Mouse (Mus musculus): ENCODE measurements around the gene Ptpn22. TPM values are rescaled to one million over a fixed set of nuclear protein-coding genes. Genes with fewer than 3 reads are reported as not detected.
"Not testable (repeated sequence)": the region's sequence is repeated elsewhere in the genome, so short reads cannot be mapped to it uniquely, and the experiment has no call there.

Ptpn22 gene
- 0.17 and 0.49 TPM in 2 replicates for polyA plus RNA-seq (2014; fragmentation: Nextera tagmentation; extraction: Ambion mirVana)

DNA sequence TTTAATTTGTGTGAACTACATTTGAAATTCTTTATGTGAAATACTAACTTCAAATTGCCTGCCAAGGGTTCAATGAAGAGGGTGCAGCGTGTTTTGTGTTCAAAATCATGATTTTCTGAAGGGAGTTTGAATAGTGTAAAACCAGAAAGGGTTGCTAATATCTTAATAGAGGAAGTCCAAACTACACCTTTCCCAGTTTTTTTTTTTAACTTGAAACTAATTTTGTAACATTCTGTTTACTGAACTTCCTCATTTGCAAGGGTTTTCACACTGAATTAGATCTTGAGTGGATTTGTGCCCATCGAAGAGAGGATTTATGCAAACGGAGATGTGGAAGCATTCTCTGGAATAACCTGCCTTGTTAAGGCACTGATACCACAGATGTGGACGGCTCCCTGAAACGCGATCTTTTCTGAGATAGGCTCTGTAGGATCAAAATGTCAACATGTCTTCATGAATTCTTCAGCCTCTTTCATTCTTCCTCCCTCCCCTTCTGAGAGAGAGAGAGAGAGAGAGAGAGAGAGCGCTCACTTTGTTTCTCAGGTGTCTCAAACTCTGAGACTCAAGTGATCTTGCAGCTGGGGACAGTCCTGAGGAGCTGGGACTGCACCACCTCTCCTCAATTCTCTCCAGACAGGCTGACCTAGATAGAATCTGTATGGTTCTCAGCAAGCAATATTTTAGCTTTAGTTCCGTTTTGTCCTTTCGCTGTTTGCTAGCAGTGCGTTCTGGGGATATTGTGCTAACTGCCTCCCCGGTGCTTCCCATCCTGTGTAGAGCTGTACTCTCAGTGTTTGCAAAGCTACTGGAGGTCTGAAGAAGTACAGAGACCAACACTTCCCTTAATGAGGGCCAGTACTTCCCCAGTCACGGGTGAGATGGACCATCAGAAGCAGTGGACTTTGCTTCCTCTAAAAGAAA is at the start of gene Ptpn22:
TSS of gene Ptpn22 (plus strand) at position 915 of the 921 bp plus-strand sequence.
- DNase-seq (ENCODE audit: low spot score) (no peak), ATAC-seq (no peak)
- Histone ChIP-seq H3K4me2 (ENCODE audit: low read length) (no peak within 1 kb of the TSS), H3K9me3 (replicated peaks; ENCODE audit: control insufficient read depth, low read length) (no peaks in the 10 kb centered on the region), H3K4me1 (ENCODE audit: control insufficient read depth, insufficient read depth, low read length) (no peaks in the 10 kb centered on the region), H3K27me3 (replicated peaks; ENCODE audit: control insufficient read depth, insufficient read depth, low read length) (no peaks in the 10 kb centered on the region), H3K36me3 (ENCODE audit: control insufficient read depth, insufficient read depth, low read length) (no peaks in the 10 kb centered on the region), H3K4me3 (ENCODE audit: low read depth, low read length) (no peak within 1 kb of the TSS), H3K27ac (ENCODE audit: low read depth, low read length) (no peak within 1 kb of the TSS), H3K9ac (ENCODE audit: low read length) (no peak within 1 kb of the TSS)
- WGBS, result 76% methylated on average over 12 of the region's 12 CpGs

- no peaks in the 10 kb centered on the region for H3K9me3 ChIP-seq (replicated peaks; ENCODE audit: control insufficient read depth, low read length)
- peaks cover 12% of the 10 kb centered on the region for H3K4me1 ChIP-seq (ENCODE audit: control insufficient read depth, insufficient read depth, low read length)
- DNase-seq (ENCODE audit: low spot score), result no peak
- H3K9ac ChIP-seq (ENCODE audit: low read length), result peak overlapping the region; percentile 79
- H3K4me2 ChIP-seq (ENCODE audit: low read length), result peak overlapping the region; percentile 71
- no peaks in the 10 kb centered on the region for H3K27me3 ChIP-seq (replicated peaks; ENCODE audit: control insufficient read depth, insufficient read depth, low read length)
- 2% methylated on average over 14 of the region's 14 CpGs for WGBS
- peak; percentile 64 for ATAC-seq
- H3K36me3 ChIP-seq (ENCODE audit: control insufficient read depth, insufficient read depth, low read length), result peaks cover 31% of the 10 kb centered on the region
- H3K27ac ChIP-seq (ENCODE audit: low read depth, low read length), result peak overlapping the region; percentile 87
- H3K4me3 ChIP-seq (ENCODE audit: low read depth, low read length), result peak overlapping the region; percentile 63
Observed at GRCm38 (mm10) chr3:103809799-103810150, 49.8 kb upstream of the Ptpn22 start.

DNA sequence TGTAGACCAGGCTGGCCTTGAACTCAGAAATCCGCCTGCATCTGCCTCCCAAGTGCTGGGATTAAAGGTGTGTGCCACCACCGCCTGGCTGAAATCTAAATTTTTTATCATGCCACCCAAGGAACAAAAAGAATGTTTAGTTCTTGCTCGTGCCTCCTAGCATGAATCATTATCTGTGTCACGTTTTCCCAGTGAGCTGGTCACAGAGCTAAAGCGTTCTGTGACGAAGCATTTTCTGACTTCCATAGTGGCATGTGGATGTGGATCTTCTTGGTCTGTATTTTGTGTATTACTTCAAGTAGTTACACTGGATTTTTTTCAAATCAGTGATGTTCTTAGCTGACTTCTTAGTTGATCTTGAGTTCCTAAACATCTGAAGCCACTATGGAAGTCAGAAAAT is 48.6 kb upstream of the Ptpn22 start:
- ATAC-seq, result no peak
- peaks cover 12% of the 10 kb centered on the region for H3K4me1 ChIP-seq (ENCODE audit: control insufficient read depth, insufficient read depth, low read length)

DNA sequence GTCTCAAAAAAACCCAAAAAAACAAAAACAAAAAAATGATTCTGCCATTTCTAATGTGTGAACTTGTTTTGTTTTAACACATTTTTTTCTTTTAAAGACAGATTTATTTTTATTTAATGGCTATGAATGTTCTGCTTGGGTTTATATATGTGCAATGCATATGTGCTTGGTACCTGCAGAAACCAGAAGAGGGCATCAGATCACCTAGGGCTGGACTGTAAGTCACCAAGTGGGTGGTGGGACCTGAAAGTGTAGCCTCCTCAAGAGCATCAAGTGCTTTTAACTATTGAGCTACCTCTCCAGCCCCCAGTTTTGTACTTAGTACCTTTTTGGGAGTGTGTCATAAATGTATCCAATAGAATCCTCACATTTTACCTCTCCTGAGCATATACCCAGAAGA is 32.0 kb upstream of the Ptpn22 start:
- Histone ChIP-seq H3K4me1 (ENCODE audit: control insufficient read depth, insufficient read depth, low read length) (no peaks in the 10 kb centered on the region), H3K9me3 (replicated peaks; ENCODE audit: control insufficient read depth, low read length) (no peaks in the 10 kb centered on the region), H3K27me3 (replicated peaks; ENCODE audit: control insufficient read depth, insufficient read depth, low read length) (no peaks in the 10 kb centered on the region), H3K4me3 (ENCODE audit: low read depth, low read length) (no peak overlapping the region), H3K36me3 (ENCODE audit: control insufficient read depth, insufficient read depth, low read length) (peaks cover 6% of the 10 kb centered on the region; the same call in 1 of the 2 replicates), H3K9ac (ENCODE audit: low read length) (no peak overlapping the region), H3K27ac (ENCODE audit: low read depth, low read length) (no peak overlapping the region), H3K4me2 (ENCODE audit: low read length) (no peak overlapping the region)
- DNase-seq (ENCODE audit: low spot score) (no peak), ATAC-seq (no peak)

More for the DNA sequence above, 48.6 kb upstream of the Ptpn22 start:
- H3K4me3 ChIP-seq (ENCODE audit: low read depth, low read length), result no peak overlapping the region
- no peak for DNase-seq (ENCODE audit: low spot score)
- H3K36me3 ChIP-seq (ENCODE audit: control insufficient read depth, insufficient read depth, low read length), result peaks cover 34% of the 10 kb centered on the region
- no peak overlapping the region for H3K4me2 ChIP-seq (ENCODE audit: low read length)
- H3K9ac ChIP-seq (ENCODE audit: low read length), result no peak overlapping the region
- H3K27ac ChIP-seq (ENCODE audit: low read depth, low read length), result no peak overlapping the region
- WGBS, result 87% methylated on average over 6 of the region's 6 CpGs
- no peaks in the 10 kb centered on the region for H3K9me3 ChIP-seq (replicated peaks; ENCODE audit: control insufficient read depth, low read length)
- H3K27me3 ChIP-seq (replicated peaks; ENCODE audit: control insufficient read depth, insufficient read depth, low read length), result no peaks in the 10 kb centered on the region

DNA sequence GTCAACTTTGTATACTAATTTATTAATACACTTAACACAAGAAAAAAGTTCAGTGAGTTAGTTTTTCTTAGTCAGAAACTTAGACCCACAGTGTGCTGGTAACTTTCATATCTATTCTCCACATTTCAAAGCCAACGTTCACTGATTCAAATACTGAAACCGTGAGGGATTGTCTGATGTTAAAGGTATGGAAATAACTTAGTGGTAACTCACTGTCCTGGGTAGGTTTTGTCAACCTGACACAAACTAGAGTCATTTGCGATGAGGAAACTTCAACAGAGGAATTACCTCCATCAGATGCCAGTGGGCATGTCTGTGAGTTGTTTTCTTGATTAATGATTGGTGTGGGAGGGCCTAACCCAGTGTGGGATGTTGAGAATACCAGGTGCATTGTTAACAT is 30.6 kb upstream of the Ptpn22 start:
- no peak overlapping the region for H3K4me2 ChIP-seq (ENCODE audit: low read length)
- no peak overlapping the region for H3K27ac ChIP-seq (ENCODE audit: low read depth, low read length)
- H3K9me3 ChIP-seq (replicated peaks; ENCODE audit: control insufficient read depth, low read length), result no peaks in the 10 kb centered on the region
- H3K4me1 ChIP-seq (ENCODE audit: control insufficient read depth, insufficient read depth, low read length), result no peaks in the 10 kb centered on the region
- no peaks in the 10 kb centered on the region for H3K27me3 ChIP-seq (replicated peaks; ENCODE audit: control insufficient read depth, insufficient read depth, low read length)
- H3K36me3 ChIP-seq (ENCODE audit: control insufficient read depth, insufficient read depth, low read length), result no peaks in the 10 kb centered on the region
- DNase-seq (ENCODE audit: low spot score), result no peak
- H3K9ac ChIP-seq (ENCODE audit: low read length), result no peak overlapping the region
- no peak for ATAC-seq
- H3K4me3 ChIP-seq (ENCODE audit: low read depth, low read length), result no peak overlapping the region
- WGBS, result 90% methylated on average over 3 of the region's 3 CpGs

- not testable (repeated sequence) for H3K27me3 ChIP-seq (replicated peaks; ENCODE audit: control insufficient read depth, insufficient read depth, low read length); H3K27ac ChIP-seq (ENCODE audit: low read depth, low read length); H3K9me3 ChIP-seq (replicated peaks; ENCODE audit: control insufficient read depth, low read length); H3K4me3 ChIP-seq (ENCODE audit: low read depth, low read length); ATAC-seq; H3K4me2 ChIP-seq (ENCODE audit: low read length); H3K9ac ChIP-seq (ENCODE audit: low read length); H3K36me3 ChIP-seq (ENCODE audit: control insufficient read depth, insufficient read depth, low read length); H3K4me1 ChIP-seq (ENCODE audit: control insufficient read depth, insufficient read depth, low read length)
- DNase-seq (ENCODE audit: low spot score), result peak; percentile 37
- WGBS, result 46% methylated on average over 1 of the region's 1 CpGs
Observed at GRCm38 (mm10) chr3:103830681-103831080, 28.9 kb upstream of the Ptpn22 start.

- no peaks in the 10 kb centered on the region for H3K4me1 ChIP-seq (ENCODE audit: control insufficient read depth, insufficient read depth, low read length)
- no peak overlapping the region for H3K9ac ChIP-seq (ENCODE audit: low read length)
- no peak overlapping the region for H3K4me2 ChIP-seq (ENCODE audit: low read length)
- H3K4me3 ChIP-seq (ENCODE audit: low read depth, low read length), result no peak overlapping the region
- no peak overlapping the region for H3K27ac ChIP-seq (ENCODE audit: low read depth, low read length)
- no peak for DNase-seq (ENCODE audit: low spot score)
- no peaks in the 10 kb centered on the region for H3K27me3 ChIP-seq (replicated peaks; ENCODE audit: control insufficient read depth, insufficient read depth, low read length)
- no peaks in the 10 kb centered on the region for H3K9me3 ChIP-seq (replicated peaks; ENCODE audit: control insufficient read depth, low read length)
- WGBS, result 83% methylated on average over 7 of the region's 7 CpGs
- H3K36me3 ChIP-seq (ENCODE audit: control insufficient read depth, insufficient read depth, low read length), result no peaks in the 10 kb centered on the region
- no peak for ATAC-seq
Observed at GRCm38 (mm10) chr3:103831146-103831545, 28.4 kb upstream of the Ptpn22 start.

GRCm38 (mm10) chr3:103832426-103832825 is 27.2 kb upstream of the Ptpn22 start, which contains the start of gene Bcl2l15:
TSS of gene Bcl2l15 (plus strand) at chr3:103832601.
- Histone ChIP-seq H3K4me2 (ENCODE audit: low read length) (no peak within 1 kb of the TSS), H3K27ac (ENCODE audit: low read depth, low read length) (no peak within 1 kb of the TSS), H3K9ac (ENCODE audit: low read length) (no peak within 1 kb of the TSS), H3K9me3 (replicated peaks; ENCODE audit: control insufficient read depth, low read length) (no peaks in the 10 kb centered on the region), H3K4me1 (ENCODE audit: control insufficient read depth, insufficient read depth, low read length) (no peaks in the 10 kb centered on the region), H3K4me3 (ENCODE audit: low read depth, low read length) (no peak within 1 kb of the TSS), H3K36me3 (ENCODE audit: control insufficient read depth, insufficient read depth, low read length) (no peaks in the 10 kb centered on the region), H3K27me3 (replicated peaks; ENCODE audit: control insufficient read depth, insufficient read depth, low read length) (no peaks in the 10 kb centered on the region)
- DNase-seq (ENCODE audit: low spot score) (no peak), ATAC-seq (no peak)

DNA sequence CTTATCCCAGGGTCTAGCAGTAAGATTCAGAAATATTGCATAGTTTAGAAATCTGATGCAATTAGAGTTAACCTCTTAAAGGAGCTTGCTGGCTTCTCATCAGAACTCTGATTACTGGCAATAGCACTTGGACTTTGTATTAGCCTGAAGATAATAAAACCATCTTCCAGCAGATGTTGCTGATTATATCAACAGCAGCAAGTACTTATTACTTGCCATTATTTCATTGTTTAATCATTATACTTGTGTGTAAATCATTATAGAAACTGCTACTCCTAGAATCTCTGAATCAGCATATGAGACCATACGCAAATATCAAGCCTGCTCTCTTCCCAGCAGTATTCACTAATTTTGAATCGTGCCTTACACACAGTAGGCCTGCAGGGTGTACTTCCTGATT is 25.6 kb upstream of the Ptpn22 start:
- WGBS, result 88% methylated on average over 2 of the region's 2 CpGs
- no peak for ATAC-seq

More for the DNA sequence above, 25.6 kb upstream of the Ptpn22 start:
- Histone ChIP-seq H3K36me3 (ENCODE audit: control insufficient read depth, insufficient read depth, low read length) (no peaks in the 10 kb centered on the region), H3K9me3 (replicated peaks; ENCODE audit: control insufficient read depth, low read length) (no peaks in the 10 kb centered on the region), H3K27me3 (replicated peaks; ENCODE audit: control insufficient read depth, insufficient read depth, low read length) (no peaks in the 10 kb centered on the region), H3K4me3 (ENCODE audit: low read depth, low read length) (no peak overlapping the region), H3K27ac (ENCODE audit: low read depth, low read length) (no peak overlapping the region), H3K4me2 (ENCODE audit: low read length) (no peak overlapping the region), H3K4me1 (ENCODE audit: control insufficient read depth, insufficient read depth, low read length) (no peaks in the 10 kb centered on the region), H3K9ac (ENCODE audit: low read length) (no peak overlapping the region)
- DNase-seq (ENCODE audit: low spot score), result no peak

Measured in forebrain, embryonic 14.5 days (tissue).